ENCODE assay signal across 23 mouse cellular contexts in the genomic region with DNA sequence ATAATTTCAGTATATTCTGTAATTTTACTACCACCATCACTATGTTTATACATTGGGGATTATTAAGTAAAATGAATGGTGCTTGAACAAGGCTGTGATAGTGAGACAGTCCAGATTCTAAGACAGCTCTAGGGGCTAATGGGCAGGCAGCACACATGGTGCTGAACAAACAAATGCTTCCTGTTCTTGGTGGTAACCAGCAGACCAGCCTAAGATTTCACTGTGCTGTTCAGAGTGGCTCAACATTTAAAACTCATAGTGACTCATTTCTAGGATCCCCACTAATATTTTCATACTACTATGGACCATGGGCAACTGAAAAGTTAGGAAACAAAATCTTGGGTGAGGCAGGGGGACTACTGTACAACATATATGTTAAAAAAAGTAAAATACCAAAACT.
"Had no signal": no experiment of that assay in that cellular context is flagged by ENCODE, and none has a peak within 500 bp of the region (broad histone marks: within the 10 kb centered on the region; RNA-seq: fewer than 3 reads in every experiment).

No protein-coding gene starts in this region.

- H3K27me3 ChIP-seq: heart, embryonic 12.5 days; hindbrain, embryonic 12.5 days; intestine, embryonic 15.5 days; limb, embryonic 12.5 days; liver, embryonic 13.5 days had no signal

- H3K9me3 ChIP-seq: heart, embryonic 10.5 days; heart, embryonic 12.5 days; hindbrain, embryonic 10.5 days; hindbrain, embryonic 12.5 days; intestine, embryonic 15.5 days; limb, embryonic 10.5 days; limb, embryonic 12.5 days; liver, embryonic 13.5 days; liver, embryonic 15.5 days had no signal

- H3K4me3 ChIP-seq: heart, embryonic 10.5 days; heart, embryonic 12.5 days; hindbrain, embryonic 10.5 days; hindbrain, embryonic 12.5 days; intestine, embryonic 15.5 days; layer of hippocampus, adult 2 months; left cerebral cortex, adult 2 months; limb, embryonic 10.5 days; limb, embryonic 12.5 days; liver, embryonic 13.5 days; liver, embryonic 15.5 days had no signal

- H3K4me1 ChIP-seq: heart, embryonic 10.5 days; heart, embryonic 12.5 days; hindbrain, embryonic 10.5 days; hindbrain, embryonic 12.5 days; intestine, embryonic 15.5 days had no signal

- ATAC-seq: hindbrain, embryonic 16.5 days; intestine, embryonic 15.5 days; intestine, postnatal 0 days had no signal

- DNase-seq: gastrocnemius, postnatal 14 days; gastrocnemius, postnatal 36 days; heart, adult 18-20 months; heart, postnatal 14 days; heart, postnatal 4 days; kidney, adult 18-20 months; kidney, adult 8-10 months; kidney, postnatal 14 days; kidney, postnatal 4 days; liver; liver, embryonic 13.5 days had no signal

- H3K36me3 ChIP-seq: heart, embryonic 10.5 days; heart, embryonic 12.5 days; hindbrain, embryonic 10.5 days; hindbrain, embryonic 12.5 days; intestine, embryonic 15.5 days; limb, embryonic 10.5 days; limb, embryonic 12.5 days; liver, embryonic 13.5 days; liver, embryonic 15.5 days had no signal
